Mouse (Mus musculus) heart, postnatal 36 days (tissue): ENCODE results near the gene Gabrb1. TPM values are rescaled to one million over a fixed set of nuclear protein-coding genes. Genes with fewer than 3 reads are reported as not detected.

Source experiments
- total RNA-seq, 2 experiments: library from RNA; stranded (reverse); gene quantifications; 2 replicates each; pipeline ENCODE4 v1.2.3; 2021

Gene Gabrb1
- total RNA-seq, 2 experiments from 2014 or later, result 0.03 to 0.06 TPM

Other genes with a start within 250 kb of the Gabrb1 start
- not detected for gene Cox7b2, start 109.9 kb upstream of the Gabrb1 start, total RNA-seq
- not detected for gene Gabra4, start 195 bp downstream of the Gabrb1 start, total RNA-seq